Mouse (Mus musculus) lung, postnatal 0 days (tissue): ENCODE results near the gene Cd22. TPM values are rescaled to one million over a fixed set of nuclear protein-coding genes. Genes with fewer than 3 reads are reported as not detected.
A peak's percentile ranks its signal among the peaks of the same experiment; 100 is the strongest.

Experiments
- ATAC-seq: fragments of 200-750 bp; cut with Nextera tagmentation; 2 replicates; pipeline ENCODE4 v1.8.0; 2017; ENCODE audit warnings: moderate library complexity
- DNase-seq: peaks from one replicate; pipeline ENCODE4 v3.0.0-alpha.2; 2016; ENCODE audit warnings: low spot score
- H3K27ac ChIP-seq: fragments of 300-500 bp; sonication (generic); 2 replicates; pipeline ENCODE4 v1.5.1; 2014; ENCODE audit warnings: antibody characterized with exemption, mild to moderate bottlenecking, low read length, mixed read lengths
- H3K27me3 ChIP-seq: fragments of 300-500 bp; sonication (generic); replicated peaks from 2 replicates; pipeline ENCODE4 v1.6.1; 2014; ENCODE audit warnings: low read length, mixed read lengths; ENCODE audit not compliant: insufficient read depth
- H3K36me3 ChIP-seq: fragments of 300-500 bp; sonication (generic); 2 replicates; pipeline ENCODE4 v1.6.1; 2014; ENCODE audit warnings: low read length, mixed read lengths; ENCODE audit not compliant: insufficient read depth
- H3K4me1 ChIP-seq: fragments of 300-500 bp; sonication (generic); 2 replicates; pipeline ENCODE4 v1.6.1; 2014; ENCODE audit warnings: antibody characterized with exemption, low read depth, low read length, mixed read lengths; ENCODE audit not compliant: insufficient read depth
- H3K4me2 ChIP-seq: fragments of 300-500 bp; sonication (generic); replicated peaks from 2 replicates; pipeline ENCODE4 v1.6.1; 2014; ENCODE audit warnings: low read depth, mild to moderate bottlenecking, low read length, moderate library complexity, mixed read lengths
- H3K4me3 ChIP-seq: fragments of 300-500 bp; sonication (generic); 2 replicates; pipeline ENCODE4 v1.5.1; 2014; ENCODE audit warnings: low read depth, low read length
- H3K9ac ChIP-seq: fragments of 300-500 bp; sonication (generic); replicated peaks from 2 replicates; pipeline ENCODE4 v1.6.1; 2014; ENCODE audit warnings: low read depth, mild to moderate bottlenecking
- H3K9me3 ChIP-seq: fragments of 300-500 bp; sonication (generic); 2 replicates; pipeline ENCODE4 v1.6.1; 2016; ENCODE audit warnings: low read length, mixed read lengths
- CTCF ChIP-seq: IDR thresholded peaks from 2 replicates; pipeline ENCODE4 v1.5.1; 2016; ENCODE audit warnings: antibody characterized with exemption, mild to moderate bottlenecking
- EP300 ChIP-seq: IDR thresholded peaks from 2 replicates; pipeline ENCODE4 v1.6.1; 2016; ENCODE audit warnings: antibody characterized with exemption, mild to moderate bottlenecking, control low read depth
- WGBS: fragments of 180-500 bp; shearing (Covaris S2); extraction: QIAGEN DNeasy Blood & Tissue Kit; methylation state at CpG from one replicate; pipeline ENCODE4 v1.1.7; 2014; 5-methylcytosine and 5-hydroxymethylcytosine counted together
- polyA plus RNA-seq: library from polyadenylated mRNA; unstranded; fragments of >200 nt; fragmentation: Nextera tagmentation; extraction: Ambion mirVana; gene quantifications from 2 replicates; pipeline ENCODE4 v1.2.1, GENCODE M21; 2015

Cd22 gene
- polyA plus RNA-seq, 1 experiment from 2014 or later = 0.79 TPM

DNA sequence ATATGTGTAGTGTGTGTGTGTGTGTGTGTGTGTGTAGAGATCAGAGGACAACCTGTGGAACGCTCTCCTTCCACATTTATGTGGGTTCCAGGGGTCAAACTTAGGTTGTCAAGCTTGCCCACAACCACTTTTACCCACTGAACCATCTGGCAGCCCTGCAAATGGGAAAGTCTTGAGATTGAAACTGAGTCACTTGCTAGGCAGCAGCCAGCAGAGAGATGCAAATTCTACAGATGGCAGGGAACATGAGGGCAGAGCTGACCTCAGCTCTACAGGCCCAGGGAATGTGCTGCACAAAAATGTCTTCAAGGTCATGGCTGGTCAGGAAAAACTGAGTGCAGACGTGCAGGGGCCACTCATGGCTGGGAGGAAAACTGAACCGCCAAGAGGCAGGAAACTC is 1.2 kb upstream of the Cd22 start:
- no peaks in the 10 kb centered on the region for H3K36me3 ChIP-seq
- H3K4me2 ChIP-seq = no peak overlapping the region
- ATAC-seq = no peak
- no peaks in the 10 kb centered on the region for H3K4me1 ChIP-seq
- no peak for DNase-seq
- 69% methylated on average over 3 of the region's 3 CpGs for WGBS
- no peaks in the 10 kb centered on the region for H3K27me3 ChIP-seq
- TF ChIP-seq CTCF = no peak
- no peak for TF ChIP-seq EP300
- no peak overlapping the region for H3K4me3 ChIP-seq
- H3K27ac ChIP-seq = no peak overlapping the region
- H3K9ac ChIP-seq = no peak overlapping the region
- no peaks in the 10 kb centered on the region for H3K9me3 ChIP-seq

DNA sequence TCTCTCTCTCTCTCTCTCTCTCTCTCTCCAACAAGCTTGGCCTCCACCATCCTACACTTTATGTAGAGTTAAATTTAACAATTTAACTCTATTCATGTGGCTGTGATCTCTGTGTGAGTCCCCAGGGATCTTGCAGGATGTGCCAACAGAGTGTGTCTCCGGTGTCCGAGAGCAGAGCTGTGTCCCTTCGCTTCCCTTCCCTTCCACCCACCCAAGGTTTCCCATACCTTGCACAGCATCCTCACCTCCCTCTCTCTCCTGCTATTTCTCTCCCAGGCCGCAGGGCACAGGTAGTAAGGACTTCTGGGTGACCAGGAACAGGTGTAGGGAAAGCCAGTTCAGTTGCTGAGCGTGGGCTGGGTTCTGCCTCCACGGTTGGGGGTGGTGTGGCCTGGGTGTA is 1.2 kb downstream of the Cd22 start:
- H3K27ac ChIP-seq = no peak overlapping the region
- DNase-seq = no peak
- H3K27me3 ChIP-seq = no peaks in the 10 kb centered on the region
- no peaks in the 10 kb centered on the region for H3K36me3 ChIP-seq
- no peaks in the 10 kb centered on the region for H3K4me1 ChIP-seq
- H3K4me2 ChIP-seq = no peak overlapping the region
- H3K4me3 ChIP-seq = no peak overlapping the region
- ATAC-seq = no peak
- 75% methylated on average over 6 of the region's 6 CpGs for WGBS
- H3K9ac ChIP-seq = no peak overlapping the region
- TF ChIP-seq EP300 (no peak), CTCF (no peak)
- H3K9me3 ChIP-seq = no peaks in the 10 kb centered on the region

DNA sequence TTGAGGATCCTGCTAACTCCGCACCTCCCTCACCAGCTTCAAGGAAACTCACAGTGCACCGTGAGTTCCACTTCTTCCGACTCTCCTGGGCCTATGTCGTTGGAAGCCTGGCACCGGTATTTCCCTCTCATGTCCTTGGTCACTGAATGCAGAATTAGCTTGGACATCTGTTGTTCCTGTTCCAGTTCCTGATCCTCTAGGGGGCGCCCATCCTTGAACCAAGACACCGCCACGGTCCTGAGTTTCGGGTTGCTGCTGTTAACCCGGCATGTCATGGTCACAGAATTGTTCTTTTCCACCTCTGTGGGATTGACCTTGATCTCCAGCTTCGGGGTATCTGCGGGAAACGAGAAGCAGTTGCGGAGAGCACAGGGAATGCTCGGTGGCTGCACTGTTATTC is 7.1 kb downstream of the Cd22 start:
- no peaks in the 10 kb centered on the region for H3K4me1 ChIP-seq
- TF ChIP-seq EP300 = no peak
- peak; percentile 83 for TF ChIP-seq CTCF
- H3K36me3 ChIP-seq = no peaks in the 10 kb centered on the region
- 19% methylated on average over 15 of the region's 15 CpGs for WGBS
- DNase-seq (peak; percentile 82), ATAC-seq (no peak)
- H3K9ac ChIP-seq = no peak overlapping the region
- no peak overlapping the region for H3K27ac ChIP-seq
- H3K9me3 ChIP-seq = no peaks in the 10 kb centered on the region
- no peaks in the 10 kb centered on the region; the same call in 1 of the 2 replicates for H3K27me3 ChIP-seq
- no peak overlapping the region for H3K4me3 ChIP-seq
- H3K4me2 ChIP-seq = 0 out of 2 replicates have a peak overlapping the region, but pooled peaks have one; percentile 14

DNA sequence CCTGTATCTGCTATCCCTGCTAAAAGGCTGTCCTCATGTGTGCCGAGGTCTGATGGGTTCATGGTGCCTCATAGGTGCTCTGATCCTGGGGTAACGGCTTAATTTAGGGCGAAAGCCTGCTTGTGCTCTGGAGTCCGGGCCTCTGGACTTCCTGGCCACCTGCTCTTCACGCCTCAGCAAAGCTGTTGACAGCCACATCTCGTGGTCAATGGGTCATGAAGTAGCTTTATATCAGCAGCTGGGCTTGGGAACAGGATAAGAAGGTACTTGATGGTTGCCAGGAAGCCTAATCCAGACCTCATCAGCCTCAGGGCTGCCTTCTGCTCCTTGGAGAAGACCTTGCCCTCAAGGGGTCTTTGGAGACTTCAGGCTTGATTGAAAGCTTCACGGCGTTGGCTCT is 16.8 kb downstream of the Cd22 start:
- TF ChIP-seq CTCF (no peak), EP300 (no peak)
- Histone ChIP-seq H3K4me3 (no peak overlapping the region), H3K9ac (no peak overlapping the region), H3K4me2 (no peak overlapping the region), H3K4me1 (no peaks in the 10 kb centered on the region), H3K27ac (no peak overlapping the region), H3K36me3 (no peaks in the 10 kb centered on the region), H3K27me3 (no peaks in the 10 kb centered on the region), H3K9me3 (no peaks in the 10 kb centered on the region)
- ATAC-seq = no peak
- no peak for DNase-seq
- 54% methylated on average over 8 of the region's 8 CpGs for WGBS

DNA sequence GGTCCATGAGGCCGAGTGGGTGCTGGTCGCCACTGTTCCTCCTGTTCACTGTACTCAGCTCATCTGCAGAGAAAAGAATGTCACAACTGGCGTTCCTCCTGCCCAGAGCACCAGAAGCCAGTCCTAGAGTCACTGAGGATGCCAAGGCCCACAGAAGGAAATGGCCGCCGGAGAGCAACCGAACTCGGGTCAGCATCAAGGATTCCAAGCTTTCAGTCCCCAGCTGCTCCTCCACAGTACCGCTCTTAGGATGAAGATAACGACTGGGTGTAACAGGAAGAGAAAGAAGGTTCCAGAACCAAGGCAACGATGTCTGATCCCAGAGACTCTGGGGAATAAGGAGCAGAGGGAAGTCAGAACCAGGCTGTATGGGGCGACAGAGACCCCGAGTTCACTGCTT is 18.7 kb downstream of the Cd22 start, which contains the start of gene Ffar1:
Ffar1 (minus strand) TSS at position 101 of the 400 bp plus-strand sequence.
- TF ChIP-seq EP300 (no peak), CTCF (no peak)
- no peaks in the 10 kb centered on the region for H3K4me1 ChIP-seq
- H3K27ac ChIP-seq = no peak within 1 kb of the TSS
- H3K9ac ChIP-seq = no peak within 1 kb of the TSS
- no peak within 1 kb of the TSS for H3K4me2 ChIP-seq
- WGBS = 79% methylated on average over 12 of the region's 12 CpGs
- H3K36me3 ChIP-seq = no peaks in the 10 kb centered on the region
- H3K4me3 ChIP-seq = no peak within 1 kb of the TSS
- ATAC-seq (no peak), DNase-seq (no peak)
- no peaks in the 10 kb centered on the region for H3K9me3 ChIP-seq
- no peaks in the 10 kb centered on the region for H3K27me3 ChIP-seq

DNA sequence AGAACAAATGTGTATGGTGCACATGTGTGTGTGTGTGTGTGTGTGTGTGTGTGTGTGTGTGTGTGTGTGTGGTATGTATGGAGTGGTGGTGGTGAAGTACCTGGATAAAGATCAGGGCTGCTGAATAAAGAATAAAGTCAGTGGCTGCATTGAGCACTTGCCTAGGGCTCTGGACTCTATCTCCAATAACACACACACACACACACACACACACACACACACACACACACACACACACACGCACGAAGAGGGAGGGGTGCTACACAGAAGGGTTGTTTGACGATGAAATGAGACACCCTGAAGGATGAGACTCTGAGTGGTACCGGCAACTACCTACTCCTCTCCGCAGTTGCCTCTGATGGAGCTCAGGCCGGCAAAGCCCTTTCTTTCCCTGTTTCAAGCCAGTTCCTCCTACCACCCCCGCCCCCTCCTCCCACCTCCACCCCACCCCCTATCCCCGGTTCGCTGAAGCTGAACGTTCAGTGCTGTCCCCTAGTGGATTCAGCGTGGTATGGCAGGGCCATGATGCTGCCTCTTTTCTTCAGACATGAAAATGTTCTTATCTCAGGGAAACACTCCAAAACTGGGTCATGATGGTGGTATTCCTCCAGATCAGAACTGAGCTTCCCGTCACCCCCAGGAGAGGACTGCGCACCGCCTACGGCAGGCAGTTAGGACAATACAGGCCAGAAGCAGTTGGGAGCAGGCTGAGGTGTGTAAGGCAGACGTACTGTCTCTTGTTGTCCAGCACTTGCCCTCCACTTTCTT is 20.3 kb downstream of the Cd22 start:
- Histone ChIP-seq H3K9ac (no peak overlapping the region), H3K27ac (no peak overlapping the region), H3K4me2 (no peak overlapping the region; the same call in 1 of the 2 replicates), H3K4me1 (no peaks in the 10 kb centered on the region), H3K27me3 (no peaks in the 10 kb centered on the region), H3K36me3 (no peaks in the 10 kb centered on the region), H3K4me3 (no peak overlapping the region), H3K9me3 (no peaks in the 10 kb centered on the region)
- ATAC-seq = peak; percentile 58
- 5% methylated on average over 13 of the region's 16 CpGs for WGBS
- TF ChIP-seq CTCF = peak; percentile 83
- TF ChIP-seq EP300 = no peak
- DNase-seq = peak; percentile 70
